Mouse (Mus musculus): ENCODE data around the gene Mylip. TPM values are rescaled to one million over a fixed set of nuclear protein-coding genes. Genes with fewer than 3 reads are reported as not detected.

Mylip gene
- polyA plus RNA-seq, 1 experiment from 2014 or later = 5.2 TPM

DNA sequence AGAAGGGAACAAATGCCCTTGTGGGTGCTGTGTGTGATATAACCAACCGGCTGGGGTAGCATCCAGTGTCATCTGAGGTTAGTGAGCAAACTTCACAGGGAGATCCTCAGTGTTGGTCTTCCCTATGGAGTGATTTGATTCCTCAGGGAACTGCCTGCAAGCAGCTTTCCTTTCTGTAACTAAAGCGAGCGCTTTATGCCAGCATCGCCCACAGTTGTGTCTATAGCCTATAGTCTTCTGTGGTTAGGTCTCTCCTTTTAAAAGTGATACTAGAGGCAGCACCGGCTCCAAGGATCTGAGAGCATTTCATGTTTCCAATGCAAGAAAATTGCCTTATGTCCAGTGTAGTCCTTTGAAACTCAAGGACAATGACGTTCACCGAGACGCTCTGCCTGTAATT is 54.7 kb downstream of the Mylip start:
- WGBS = 67% methylated on average over 8 of the region's 8 CpGs
- Histone ChIP-seq H3K27me3 (no peaks in the 10 kb centered on the region), H3K36me3 (no peaks in the 10 kb centered on the region)

DNA sequence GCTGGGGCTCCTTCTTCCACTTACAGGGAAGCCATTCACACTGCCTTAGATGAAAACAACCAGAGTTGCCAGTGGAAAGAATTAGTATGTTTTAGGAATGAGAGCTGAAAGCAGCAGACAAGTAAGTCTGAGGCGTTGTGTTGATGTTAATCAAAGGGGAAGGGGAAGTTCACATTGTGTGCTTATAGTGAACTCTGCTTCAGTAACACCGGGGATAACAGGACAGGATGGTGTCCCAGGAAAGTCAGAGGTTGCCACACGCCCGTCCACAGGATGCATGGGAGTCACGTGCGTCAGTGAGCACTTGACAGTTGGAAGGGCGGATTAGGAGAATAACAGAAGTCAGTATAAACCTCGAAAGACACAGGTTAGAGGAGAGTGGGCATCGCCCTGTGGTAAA is 55.1 kb downstream of the Mylip start:
- H3K9me3 ChIP-seq = no peaks in the 10 kb centered on the region
- no peak overlapping the region for H3K27ac ChIP-seq (replicated peaks)
- no peak overlapping the region for H3K4me3 ChIP-seq
- ATAC-seq (replicated peaks) = no peak
- H3K36me3 ChIP-seq = no peaks in the 10 kb centered on the region
- no peaks in the 10 kb centered on the region for H3K4me1 ChIP-seq
- no peak overlapping the region for H3K9ac ChIP-seq (replicated peaks)
- H3K27me3 ChIP-seq = no peaks in the 10 kb centered on the region
- no peak overlapping the region for H3K4me2 ChIP-seq (replicated peaks)
- 68% methylated on average over 9 of the region's 9 CpGs for WGBS

More for the DNA sequence above, 54.7 kb downstream of the Mylip start:
- no peak overlapping the region for H3K9ac ChIP-seq (replicated peaks)
- ATAC-seq (replicated peaks) = no peak
- H3K4me3 ChIP-seq = no peak overlapping the region
- no peaks in the 10 kb centered on the region for H3K9me3 ChIP-seq
- H3K27ac ChIP-seq (replicated peaks) = no peak overlapping the region
- no peaks in the 10 kb centered on the region for H3K4me1 ChIP-seq
- H3K4me2 ChIP-seq (replicated peaks) = no peak overlapping the region

DNA sequence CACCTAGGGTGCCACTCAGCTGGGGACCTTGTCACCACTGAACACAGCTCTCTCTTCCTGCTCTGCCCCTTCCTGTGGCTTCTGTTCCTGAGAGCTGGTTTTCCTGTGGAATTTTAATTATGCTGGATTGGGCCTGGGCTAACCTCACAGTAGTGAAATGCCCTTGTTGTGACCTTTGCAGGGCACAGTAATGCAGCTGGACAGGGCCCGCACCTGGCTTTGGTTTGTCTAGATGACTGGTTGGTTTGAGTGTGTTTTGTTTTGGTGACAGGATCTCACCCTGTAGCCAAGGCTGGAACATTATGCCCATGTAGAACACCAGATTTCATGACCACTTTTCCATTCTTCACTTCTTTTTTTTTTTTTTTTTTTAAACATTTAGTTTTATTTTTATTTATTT is 57.1 kb downstream of the Mylip start:
- no peak overlapping the region for H3K4me2 ChIP-seq (replicated peaks)
- no peaks in the 10 kb centered on the region for H3K9me3 ChIP-seq
- H3K9ac ChIP-seq (replicated peaks) = no peak overlapping the region
- H3K27ac ChIP-seq (replicated peaks) = no peak overlapping the region
- H3K4me3 ChIP-seq = no peak overlapping the region
- no peak for ATAC-seq (replicated peaks)
- H3K4me1 ChIP-seq = no peaks in the 10 kb centered on the region
- no peaks in the 10 kb centered on the region for H3K36me3 ChIP-seq
- no peaks in the 10 kb centered on the region for H3K27me3 ChIP-seq
- WGBS = 97% methylated on average over 1 of the region's 1 CpGs

DNA sequence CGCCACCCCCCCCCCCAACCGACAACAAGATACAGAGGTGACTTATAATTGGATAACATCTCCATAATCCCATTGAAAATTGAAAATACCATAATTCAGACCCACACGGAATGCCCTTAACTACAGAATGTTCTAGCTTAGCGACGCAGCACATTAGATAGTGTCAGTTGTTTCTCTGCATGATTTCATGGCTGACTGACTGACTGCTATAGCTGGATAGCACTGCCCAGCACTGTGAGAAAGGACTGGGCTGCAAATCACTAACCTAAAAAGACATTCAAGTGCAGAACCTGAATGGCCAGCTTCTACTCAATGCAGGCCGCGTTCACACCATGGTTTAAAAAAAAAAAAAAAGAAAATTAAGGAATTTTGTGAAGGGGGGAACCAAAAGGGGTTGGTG is 62.9 kb downstream of the Mylip start:
- WGBS = 69% methylated on average over 7 of the region's 7 CpGs
- peaks cover 13% of the 10 kb centered on the region for H3K4me1 ChIP-seq

DNA sequence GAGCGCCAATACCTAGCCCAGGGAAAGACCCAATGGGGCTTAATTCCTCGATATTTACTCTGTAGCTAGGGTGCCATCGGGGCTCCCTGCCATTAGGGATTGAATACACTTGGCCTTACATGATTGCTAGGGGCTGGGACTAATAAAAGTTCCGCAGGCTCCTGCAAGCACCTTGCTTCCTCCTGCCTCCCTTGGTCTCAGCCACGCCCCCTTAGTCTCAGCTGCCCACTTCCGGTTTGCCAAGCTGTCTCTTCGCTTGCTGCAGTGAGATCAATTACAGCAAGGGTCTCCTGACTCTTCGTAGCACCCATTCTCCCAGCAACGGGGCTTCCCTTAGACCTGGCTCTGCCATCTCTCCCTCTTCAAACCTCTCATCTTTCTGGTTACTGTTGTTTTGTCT is 63.5 kb downstream of the Mylip start:
- 84% methylated on average over 9 of the region's 9 CpGs for whole genome bisulfite sequencing
- H3K27me3 ChIP-seq = no peaks in the 10 kb centered on the region
- ATAC-seq (replicated peaks) = no peak
- no peaks in the 10 kb centered on the region for H3K9me3 ChIP-seq
- no peak overlapping the region for H3K4me3 ChIP-seq
- H3K4me2 ChIP-seq (replicated peaks) = no peak overlapping the region
- peaks cover 13% of the 10 kb centered on the region for H3K4me1 ChIP-seq
- H3K27ac ChIP-seq (replicated peaks) = no peak overlapping the region
- no peak overlapping the region for H3K9ac ChIP-seq (replicated peaks)
- H3K36me3 ChIP-seq = no peaks in the 10 kb centered on the region

More for the DNA sequence above, 62.9 kb downstream of the Mylip start:
- H3K9ac ChIP-seq (replicated peaks) = no peak overlapping the region
- H3K36me3 ChIP-seq = no peaks in the 10 kb centered on the region
- no peak overlapping the region for H3K27ac ChIP-seq (replicated peaks)
- no peak overlapping the region for H3K4me2 ChIP-seq (replicated peaks)
- ATAC-seq (replicated peaks) = no peak
- H3K4me3 ChIP-seq = no peak overlapping the region
- H3K27me3 ChIP-seq = no peaks in the 10 kb centered on the region
- no peaks in the 10 kb centered on the region for H3K9me3 ChIP-seq

DNA sequence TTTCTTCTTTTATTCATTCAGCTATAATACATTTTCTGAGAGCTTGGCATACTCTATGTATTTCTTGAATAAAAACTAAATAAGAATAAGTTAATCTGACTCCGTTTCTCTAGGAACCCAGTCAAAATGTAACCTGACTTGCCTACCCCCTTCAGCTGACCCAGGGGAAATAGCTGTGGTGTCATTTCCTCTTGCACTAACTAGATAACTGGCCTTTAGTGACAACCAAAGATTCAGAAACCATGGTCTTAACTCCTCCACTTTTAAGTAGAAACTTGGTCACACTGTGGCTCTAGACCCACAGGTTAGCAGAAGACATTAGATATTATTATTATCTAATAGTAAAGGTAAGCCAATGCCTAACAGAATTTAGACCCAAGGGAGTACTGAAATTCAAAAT is 64.5 kb downstream of the Mylip start:
- no peak for ATAC-seq (replicated peaks)
- Histone ChIP-seq H3K4me1 (peaks cover 13% of the 10 kb centered on the region), H3K27me3 (no peaks in the 10 kb centered on the region), H3K27ac (replicated peaks) (no peak overlapping the region), H3K36me3 (no peaks in the 10 kb centered on the region), H3K4me3 (no peak overlapping the region), H3K4me2 (replicated peaks) (no peak overlapping the region), H3K9ac (replicated peaks) (no peak overlapping the region), H3K9me3 (no peaks in the 10 kb centered on the region)
- WGBS = 88% methylated on average over 1 of the region's 1 CpGs

DNA sequence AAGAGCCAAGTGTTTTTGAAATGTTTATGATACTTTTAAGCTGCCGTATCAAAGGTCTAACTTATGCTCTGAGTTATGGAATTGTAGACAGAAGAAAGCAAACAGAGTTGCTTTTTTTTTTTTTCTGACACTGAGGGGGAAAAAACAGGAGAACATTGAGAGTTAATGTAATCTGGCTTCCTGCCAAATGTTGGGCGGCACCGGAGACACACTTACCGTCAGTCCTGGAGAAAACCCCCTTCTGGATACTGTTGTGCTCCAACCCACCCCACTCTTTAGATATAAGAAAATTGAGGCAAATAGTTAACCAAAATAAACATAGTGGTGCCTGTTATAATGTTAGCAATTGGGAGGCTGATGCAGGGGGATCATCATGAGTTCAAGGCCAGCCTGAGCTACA is 65.1 kb downstream of the Mylip start:
- ATAC-seq (replicated peaks) = no peak
- H3K4me3 ChIP-seq = no peak overlapping the region
- peaks cover 13% of the 10 kb centered on the region for H3K4me1 ChIP-seq
- H3K36me3 ChIP-seq = no peaks in the 10 kb centered on the region
- WGBS = 12% methylated on average over 4 of the region's 4 CpGs
- H3K27me3 ChIP-seq = no peaks in the 10 kb centered on the region
- no peak overlapping the region for H3K27ac ChIP-seq (replicated peaks)
- no peaks in the 10 kb centered on the region for H3K9me3 ChIP-seq
- H3K4me2 ChIP-seq (replicated peaks) = no peak overlapping the region
- no peak overlapping the region for H3K9ac ChIP-seq (replicated peaks)

DNA sequence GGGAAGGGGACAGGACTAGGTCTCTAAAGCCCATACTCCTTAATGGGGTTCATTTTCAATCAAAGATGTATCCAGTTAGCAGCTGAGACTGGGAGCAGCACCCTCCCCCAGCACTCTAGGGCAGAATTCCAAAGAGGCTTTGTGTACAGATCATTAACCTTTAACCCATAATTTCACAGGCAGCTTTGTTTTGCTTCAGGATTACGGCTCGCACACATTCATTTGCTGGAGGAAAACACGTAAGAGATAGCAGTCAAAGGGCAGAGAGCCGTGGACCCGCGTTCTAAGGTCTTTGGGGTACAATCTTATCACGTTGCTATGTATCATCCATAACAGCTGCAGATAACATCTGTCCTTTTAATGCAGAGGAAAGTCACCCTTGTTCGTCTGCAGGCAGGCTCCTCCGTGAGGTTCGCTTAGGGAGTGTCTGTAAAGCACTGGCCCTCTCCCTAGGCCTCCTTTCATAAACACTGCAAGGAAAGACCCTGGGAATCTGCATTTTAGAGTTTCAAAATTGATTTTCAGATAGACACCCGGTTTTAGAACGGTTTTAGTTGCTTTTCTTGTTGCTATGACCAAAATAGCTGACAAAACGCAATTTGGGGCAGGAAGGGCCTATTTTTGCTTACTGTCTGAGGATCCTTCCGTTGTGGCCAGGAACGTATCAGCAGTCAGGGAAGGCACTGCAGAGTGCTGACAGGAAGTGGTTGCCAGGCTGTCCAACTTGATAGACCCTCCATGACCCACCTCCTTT is 65.7 kb downstream of the Mylip start:
- Histone ChIP-seq H3K4me1 (peaks cover 13% of the 10 kb centered on the region), H3K4me2 (replicated peaks) (no peak overlapping the region), H3K9me3 (no peaks in the 10 kb centered on the region), H3K4me3 (no peak overlapping the region), H3K36me3 (no peaks in the 10 kb centered on the region), H3K27ac (replicated peaks) (no peak overlapping the region), H3K9ac (replicated peaks) (no peak overlapping the region), H3K27me3 (no peaks in the 10 kb centered on the region)
- no peak for ATAC-seq (replicated peaks)
- WGBS = 28% methylated on average over 15 of the region's 15 CpGs

DNA sequence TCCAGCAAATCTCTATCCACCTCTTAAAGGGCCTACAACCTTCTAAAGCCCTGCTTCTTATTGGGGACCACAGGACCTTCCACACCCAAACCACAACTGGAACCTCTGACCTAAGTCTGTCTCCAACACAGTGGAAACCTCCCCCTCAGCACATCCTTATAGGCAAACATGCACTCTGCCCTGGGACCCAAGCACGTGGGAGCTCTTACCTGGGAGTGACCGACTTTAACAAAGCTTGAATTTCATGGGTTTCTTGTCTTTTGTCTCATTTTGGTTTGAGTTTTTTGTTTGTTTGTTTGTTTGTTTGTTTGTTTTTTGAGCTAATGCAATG is 66.3 kb downstream of the Mylip start:
- no peaks in the 10 kb centered on the region for H3K36me3 ChIP-seq
- 75% methylated on average over 2 of the region's 2 CpGs for WGBS
- H3K4me2 ChIP-seq (replicated peaks) = no peak overlapping the region
- H3K4me1 ChIP-seq = peaks cover 13% of the 10 kb centered on the region
- no peak for ATAC-seq (replicated peaks)
- no peaks in the 10 kb centered on the region for H3K9me3 ChIP-seq
- no peaks in the 10 kb centered on the region for H3K27me3 ChIP-seq
- no peak overlapping the region for H3K27ac ChIP-seq (replicated peaks)
- H3K9ac ChIP-seq (replicated peaks) = no peak overlapping the region
- H3K4me3 ChIP-seq = no peak overlapping the region

DNA sequence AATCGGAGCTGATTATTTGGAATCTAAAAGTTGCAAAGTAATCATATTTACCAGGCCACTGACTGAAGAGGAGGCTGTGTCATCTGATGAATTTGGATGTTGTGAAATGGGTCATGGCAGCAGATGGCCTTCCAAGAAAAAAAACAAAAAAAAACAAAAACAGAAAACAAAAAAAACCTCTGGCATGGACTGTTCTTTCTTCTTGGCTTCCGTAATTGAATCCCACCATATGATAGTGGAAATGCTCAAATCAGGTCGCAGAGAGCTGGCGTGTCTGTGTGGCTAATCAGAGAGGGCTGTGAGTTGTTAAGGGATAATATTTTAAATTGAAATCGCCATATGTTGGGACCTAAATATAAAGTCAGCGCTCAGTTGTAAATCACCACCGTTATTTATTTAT is 67.9 kb downstream of the Mylip start:
- H3K4me1 ChIP-seq = peaks cover 13% of the 10 kb centered on the region
- no peaks in the 10 kb centered on the region for H3K36me3 ChIP-seq
- H3K27me3 ChIP-seq = no peaks in the 10 kb centered on the region
- no peak overlapping the region for H3K27ac ChIP-seq (replicated peaks)
- H3K4me3 ChIP-seq = no peak overlapping the region
- H3K4me2 ChIP-seq (replicated peaks) = no peak overlapping the region
- H3K9ac ChIP-seq (replicated peaks) = no peak overlapping the region
- ATAC-seq (replicated peaks) = no peak
- H3K9me3 ChIP-seq = no peaks in the 10 kb centered on the region
- 74% methylated on average over 7 of the region's 7 CpGs for WGBS

DNA sequence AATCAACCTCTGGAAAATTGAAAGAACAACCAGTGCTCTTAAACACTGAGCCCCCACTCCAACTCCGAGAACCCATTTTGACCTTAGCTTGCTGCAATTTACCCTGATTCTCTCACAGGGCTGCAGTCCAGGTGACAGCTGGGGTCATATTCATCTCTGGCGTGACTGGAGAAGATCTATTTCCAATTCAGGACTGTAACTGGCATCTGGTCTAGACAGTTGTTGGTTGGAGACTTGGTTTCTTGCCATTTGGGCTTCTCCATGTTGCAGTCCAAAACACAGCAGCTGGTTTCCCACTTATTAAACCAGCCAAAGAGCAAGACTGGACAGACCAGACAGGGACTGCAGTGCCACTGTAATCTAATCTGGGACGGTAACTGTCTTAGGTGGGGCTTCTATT is 70.6 kb downstream of the Mylip start:
- Histone ChIP-seq H3K27ac (replicated peaks) (no peak overlapping the region), H3K36me3 (no peaks in the 10 kb centered on the region), H3K27me3 (no peaks in the 10 kb centered on the region), H3K9ac (replicated peaks) (no peak overlapping the region), H3K4me1 (peaks cover 5% of the 10 kb centered on the region), H3K4me2 (replicated peaks) (no peak overlapping the region), H3K9me3 (no peaks in the 10 kb centered on the region), H3K4me3 (no peak overlapping the region)
- WGBS = 88% methylated on average over 3 of the region's 3 CpGs
- no peak for ATAC-seq (replicated peaks)

DNA sequence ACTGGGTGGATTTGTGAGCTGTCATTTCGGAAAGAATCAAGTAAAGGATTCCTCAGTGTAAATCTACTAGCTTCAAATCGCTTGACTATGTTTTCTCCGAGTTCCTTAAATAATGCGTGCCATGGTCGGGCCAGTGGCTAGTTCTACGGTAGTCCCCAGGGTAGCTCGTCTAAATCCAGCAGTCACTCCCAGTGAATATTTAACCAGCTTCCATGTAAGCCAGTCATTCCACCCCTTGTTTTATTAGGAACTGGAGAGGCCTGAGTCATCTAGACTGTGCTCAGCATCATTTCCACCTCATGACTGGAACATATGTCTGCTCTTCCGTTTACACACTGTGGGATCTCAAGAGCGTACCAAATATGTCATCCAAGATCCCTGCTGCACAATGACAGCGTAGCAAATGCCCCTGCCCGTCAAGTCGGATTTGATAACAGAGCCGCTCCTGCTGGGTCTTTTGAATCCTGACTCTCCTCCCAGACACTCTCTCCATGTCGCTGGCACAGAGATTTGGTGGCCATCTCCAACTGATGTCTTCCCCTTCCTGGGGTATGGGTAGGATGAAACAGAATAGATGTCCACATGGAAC is 71.9 kb downstream of the Mylip start:
- H3K4me3 ChIP-seq = no peak overlapping the region
- H3K9ac ChIP-seq (replicated peaks) = no peak overlapping the region
- H3K4me1 ChIP-seq = peaks cover 12% of the 10 kb centered on the region
- H3K36me3 ChIP-seq = no peaks in the 10 kb centered on the region
- ATAC-seq (replicated peaks) = no peak
- H3K27ac ChIP-seq (replicated peaks) = no peak overlapping the region
- H3K4me2 ChIP-seq (replicated peaks) = no peak overlapping the region
- no peaks in the 10 kb centered on the region for H3K27me3 ChIP-seq
- no peaks in the 10 kb centered on the region for H3K9me3 ChIP-seq
- 83% methylated on average over 14 of the region's 14 CpGs for WGBS
